Mouse (Mus musculus) erythroblast, embryonic 14.5 days (primary cell): Measurements from ENCODE around the gene Wdhd1.

ENCODE experiments used
- GATA1 ChIP-seq: IDR thresholded peaks from 2 replicates; pipeline ENCODE4 v1.6.1; 2012; ENCODE audit warnings: low read length, inconsistent platforms, mixed read lengths
- TAL1 ChIP-seq: IDR thresholded peaks from 3 replicates; pipeline ENCODE4 v1.6.1; 2012; ENCODE audit warnings: low read length, inconsistent platforms, mixed read lengths

DNA sequence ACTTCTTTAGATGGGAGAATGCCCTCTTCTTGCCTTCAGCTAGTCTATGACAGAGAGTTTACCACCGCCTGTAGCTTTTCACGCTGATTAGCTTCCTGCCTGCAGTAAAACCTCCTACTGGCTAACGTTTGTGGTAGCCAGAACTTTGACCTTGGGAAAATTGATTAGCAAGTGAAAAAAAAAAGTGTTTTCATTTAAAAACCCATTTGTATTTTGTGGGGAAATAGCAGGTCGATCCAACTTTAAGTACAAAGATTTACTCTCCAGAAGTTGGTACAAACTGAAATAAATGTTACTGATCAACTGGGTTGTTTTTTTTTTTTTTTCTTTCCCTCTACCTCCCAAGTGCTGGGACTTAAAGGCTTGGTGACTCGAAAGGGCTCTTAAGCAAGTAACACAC lies 84.8 kb downstream of the Wdhd1 start:
- no peak for TF ChIP-seq GATA1
- TF ChIP-seq TAL1 = no peak
